Mouse (Mus musculus): ENCODE measurements around the gene Btbd11. TPM values are rescaled to one million over a fixed set of nuclear protein-coding genes. Genes with fewer than 3 reads are reported as not detected.

Gene Btbd11
- polyA plus RNA-seq, 1 experiment from 2014 or later = 28.7 TPM

- peak overlapping the region; percentile 0; the same call in 1 of the 2 replicates for H3K27ac ChIP-seq
- H3K4me1 ChIP-seq (replicated peaks; ENCODE audit: control insufficient read depth, insufficient read depth, low read length) = peaks cover 46% of the 10 kb centered on the region
- H3K27me3 ChIP-seq (ENCODE audit: control insufficient read depth, insufficient read depth, low read length) = no peaks in the 10 kb centered on the region
- no peak overlapping the region for H3K4me3 ChIP-seq (replicated peaks; ENCODE audit: low read length)
- WGBS = 59% methylated on average over 7 of the region's 7 CpGs
- ATAC-seq (ENCODE audit: low FRiP score) = no peak
- H3K36me3 ChIP-seq (replicated peaks; ENCODE audit: control insufficient read depth, insufficient read depth) = no peaks in the 10 kb centered on the region
- no peak overlapping the region for H3K9ac ChIP-seq
- no peak overlapping the region for H3K4me2 ChIP-seq (replicated peaks)
- no peaks in the 10 kb centered on the region for H3K9me3 ChIP-seq (ENCODE audit: control insufficient read depth, low read length)
- DNase-seq (ENCODE audit: low spot score) = no peak
Observed at GRCm38 (mm10) chr10:85467393-85467792, 80.8 kb downstream of the Btbd11 start.

- Histone ChIP-seq H3K27ac (0 out of 2 replicates have a peak overlapping the region, but pooled peaks have one; percentile 0), H3K4me1 (replicated peaks; ENCODE audit: control insufficient read depth, insufficient read depth, low read length) (peaks cover 51% of the 10 kb centered on the region), H3K4me3 (replicated peaks; ENCODE audit: low read length) (no peak overlapping the region), H3K9me3 (ENCODE audit: control insufficient read depth, low read length) (no peaks in the 10 kb centered on the region), H3K36me3 (replicated peaks; ENCODE audit: control insufficient read depth, insufficient read depth) (no peaks in the 10 kb centered on the region), H3K27me3 (ENCODE audit: control insufficient read depth, insufficient read depth, low read length) (no peaks in the 10 kb centered on the region), H3K9ac (no peak overlapping the region), H3K4me2 (replicated peaks) (no peak overlapping the region)
- ATAC-seq (ENCODE audit: low FRiP score) = no peak
- WGBS = 67% methylated on average over 4 of the region's 4 CpGs
- no peak for DNase-seq (ENCODE audit: low spot score)
Observed at GRCm38 (mm10) chr10:85468527-85468926, 81.9 kb downstream of the Btbd11 start.

DNA sequence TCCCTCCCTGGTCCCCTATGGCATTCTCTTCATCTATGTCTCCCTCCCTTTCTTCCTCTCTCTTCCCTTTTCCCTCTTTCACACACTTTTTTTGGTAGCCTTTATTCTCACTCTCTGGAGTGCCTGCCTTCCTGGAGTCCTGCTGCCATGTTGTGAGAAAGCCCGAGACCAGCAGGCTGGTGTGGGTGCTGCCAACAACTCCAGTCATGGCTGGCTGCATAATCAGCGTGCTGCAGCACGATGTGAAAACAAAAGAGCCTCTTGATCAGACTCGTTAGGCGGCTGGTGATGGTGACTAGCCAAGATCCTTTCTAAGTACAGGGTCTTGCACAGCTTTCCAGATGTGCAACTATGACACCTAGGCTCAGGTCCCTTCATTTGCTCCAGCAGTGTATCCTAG, 82.7 kb downstream of the Btbd11 start:
- DNase-seq (ENCODE audit: low spot score) = no peak
- H3K36me3 ChIP-seq (replicated peaks; ENCODE audit: control insufficient read depth, insufficient read depth) = no peaks in the 10 kb centered on the region
- ATAC-seq (ENCODE audit: low FRiP score) = no peak
- no peak overlapping the region for H3K4me2 ChIP-seq (replicated peaks)
- H3K27me3 ChIP-seq (ENCODE audit: control insufficient read depth, insufficient read depth, low read length) = no peaks in the 10 kb centered on the region
- WGBS = 47% methylated on average over 5 of the region's 5 CpGs
- H3K27ac ChIP-seq = no peak overlapping the region
- H3K4me3 ChIP-seq (replicated peaks; ENCODE audit: low read length) = no peak overlapping the region
- H3K9ac ChIP-seq = no peak overlapping the region
- peaks cover 51% of the 10 kb centered on the region for H3K4me1 ChIP-seq (replicated peaks; ENCODE audit: control insufficient read depth, insufficient read depth, low read length)
- H3K9me3 ChIP-seq (ENCODE audit: control insufficient read depth, low read length) = no peaks in the 10 kb centered on the region

DNA sequence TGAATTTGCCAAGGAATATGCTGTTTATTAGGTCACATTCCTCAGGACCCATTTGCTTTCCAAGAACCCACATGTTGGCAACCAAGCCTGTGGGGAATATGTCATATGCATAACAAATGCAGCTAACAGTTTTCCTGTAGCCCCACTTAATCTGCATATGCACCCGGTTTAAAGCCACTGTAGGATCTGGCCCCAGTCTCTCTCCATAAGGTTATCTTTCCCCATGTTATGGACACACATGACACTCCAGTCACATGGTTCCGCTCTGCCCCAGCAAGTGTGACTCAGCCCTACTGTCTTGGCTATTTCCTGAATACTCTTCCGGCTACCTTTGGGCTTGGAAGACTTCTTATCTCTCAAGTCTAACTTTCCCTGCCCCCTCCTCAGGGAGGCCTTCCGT, 86.7 kb downstream of the Btbd11 start:
- Histone ChIP-seq H3K9ac (no peak overlapping the region), H3K4me1 (replicated peaks; ENCODE audit: control insufficient read depth, insufficient read depth, low read length) (peaks cover 22% of the 10 kb centered on the region), H3K27ac (no peak overlapping the region), H3K9me3 (ENCODE audit: control insufficient read depth, low read length) (no peaks in the 10 kb centered on the region), H3K4me3 (replicated peaks; ENCODE audit: low read length) (no peak overlapping the region), H3K4me2 (replicated peaks) (no peak overlapping the region), H3K27me3 (ENCODE audit: control insufficient read depth, insufficient read depth, low read length) (no peaks in the 10 kb centered on the region), H3K36me3 (replicated peaks; ENCODE audit: control insufficient read depth, insufficient read depth) (no peaks in the 10 kb centered on the region)
- WGBS = 77% methylated on average over 4 of the region's 4 CpGs
- DNase-seq (ENCODE audit: low spot score) (no peak), ATAC-seq (ENCODE audit: low FRiP score) (no peak)

GRCm38 (mm10) chr10:85473871-85474270, 87.3 kb downstream of the Btbd11 start:
- WGBS = 76% methylated on average over 3 of the region's 3 CpGs
- DNase-seq (ENCODE audit: low spot score) (no peak), ATAC-seq (ENCODE audit: low FRiP score) (peak; percentile 39; the same call in 1 of the 2 replicates)
- Histone ChIP-seq H3K36me3 (replicated peaks; ENCODE audit: control insufficient read depth, insufficient read depth) (no peaks in the 10 kb centered on the region), H3K4me1 (replicated peaks; ENCODE audit: control insufficient read depth, insufficient read depth, low read length) (peaks cover 16% of the 10 kb centered on the region), H3K9me3 (ENCODE audit: control insufficient read depth, low read length) (no peaks in the 10 kb centered on the region), H3K27ac (no peak overlapping the region), H3K4me3 (replicated peaks; ENCODE audit: low read length) (no peak overlapping the region), H3K4me2 (replicated peaks) (no peak overlapping the region), H3K9ac (no peak overlapping the region), H3K27me3 (ENCODE audit: control insufficient read depth, insufficient read depth, low read length) (no peaks in the 10 kb centered on the region)

DNA sequence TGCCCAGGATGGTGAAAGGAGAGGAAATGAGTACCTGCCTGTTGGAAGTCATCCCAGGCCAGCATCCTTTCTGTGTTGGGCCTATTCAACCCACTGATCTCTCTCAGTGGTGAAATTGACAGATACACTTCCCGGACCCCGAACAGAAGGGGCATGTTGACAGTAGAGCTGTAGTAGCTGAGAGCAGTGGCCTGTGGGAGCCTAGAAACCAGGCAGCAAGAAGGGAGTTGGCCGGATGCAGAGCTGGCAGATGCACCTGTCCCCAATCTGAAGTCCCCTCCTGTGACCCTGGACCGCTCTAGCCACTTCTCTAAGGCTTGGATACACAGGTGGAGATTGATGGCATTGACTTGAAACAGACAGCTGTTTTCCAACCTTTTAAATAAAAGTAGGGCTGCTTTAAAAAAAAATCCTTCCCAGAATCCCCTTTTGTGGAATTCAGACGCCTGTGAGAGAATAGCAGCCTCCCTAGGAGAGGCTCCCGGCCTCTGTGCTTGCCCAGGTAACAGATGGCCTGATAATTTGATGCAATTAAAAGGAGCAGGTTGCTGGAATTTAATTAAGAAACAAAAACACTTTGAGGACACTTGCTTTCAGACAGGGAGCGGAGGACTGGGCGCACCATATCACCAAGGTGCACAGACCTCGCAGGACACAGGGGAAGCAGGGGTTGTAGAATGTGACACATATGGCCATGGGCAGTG, 89.2 kb downstream of the Btbd11 start:
- no peak overlapping the region for H3K4me2 ChIP-seq (replicated peaks)
- H3K36me3 ChIP-seq (replicated peaks; ENCODE audit: control insufficient read depth, insufficient read depth) = no peaks in the 10 kb centered on the region
- ATAC-seq (ENCODE audit: low FRiP score) (no peak), DNase-seq (ENCODE audit: low spot score) (no peak)
- no peak overlapping the region for H3K4me3 ChIP-seq (replicated peaks; ENCODE audit: low read length)
- H3K9ac ChIP-seq = no peak overlapping the region
- no peak overlapping the region for H3K27ac ChIP-seq
- peaks cover 24% of the 10 kb centered on the region for H3K4me1 ChIP-seq (replicated peaks; ENCODE audit: control insufficient read depth, insufficient read depth, low read length)
- no peaks in the 10 kb centered on the region for H3K9me3 ChIP-seq (ENCODE audit: control insufficient read depth, low read length)
- H3K27me3 ChIP-seq (ENCODE audit: control insufficient read depth, insufficient read depth, low read length) = no peaks in the 10 kb centered on the region
- 66% methylated on average over 9 of the region's 9 CpGs for WGBS

DNA sequence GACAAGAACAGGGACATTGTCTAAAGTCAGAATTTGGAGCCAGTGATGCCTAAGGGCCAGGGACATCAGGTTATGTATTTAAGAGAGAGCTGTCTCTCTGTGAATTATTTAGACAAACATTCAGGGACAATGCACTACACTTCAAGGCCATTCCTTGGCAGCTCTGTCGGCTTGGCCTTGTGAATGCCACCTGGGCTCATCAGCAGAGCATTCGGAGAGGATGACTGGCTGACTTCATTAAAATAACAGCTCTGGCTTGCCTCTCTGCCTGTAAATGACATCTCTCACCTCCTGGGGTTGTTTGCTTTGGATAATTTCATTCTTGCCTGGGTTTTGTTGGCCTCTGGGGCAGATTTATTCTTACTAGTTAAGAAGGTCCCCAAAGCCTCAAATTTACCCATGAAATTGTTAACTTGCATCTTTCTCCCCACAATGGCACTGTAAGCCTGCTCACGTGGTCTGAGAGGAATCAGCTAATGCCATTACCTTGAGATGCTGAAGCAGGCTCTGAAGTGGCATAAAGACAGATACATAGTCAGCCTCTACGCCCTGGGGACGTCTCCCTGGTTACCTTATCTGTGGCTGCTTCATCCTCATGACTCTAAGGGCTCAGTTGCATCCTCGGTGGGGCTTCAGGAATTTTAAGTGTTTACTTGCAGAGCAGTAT, 93.5 kb downstream of the Btbd11 start:
- Histone ChIP-seq H3K4me2 (replicated peaks) (no peak overlapping the region), H3K9me3 (ENCODE audit: control insufficient read depth, low read length) (no peaks in the 10 kb centered on the region), H3K27ac (no peak overlapping the region), H3K9ac (no peak overlapping the region), H3K27me3 (ENCODE audit: control insufficient read depth, insufficient read depth, low read length) (no peaks in the 10 kb centered on the region), H3K36me3 (replicated peaks; ENCODE audit: control insufficient read depth, insufficient read depth) (no peaks in the 10 kb centered on the region), H3K4me3 (replicated peaks; ENCODE audit: low read length) (no peak overlapping the region), H3K4me1 (replicated peaks; ENCODE audit: control insufficient read depth, insufficient read depth, low read length) (peaks cover 31% of the 10 kb centered on the region)
- no peak for DNase-seq (ENCODE audit: low spot score)
- 35% methylated on average over 6 of the region's 6 CpGs for WGBS
- no peak for ATAC-seq (ENCODE audit: low FRiP score)

GRCm38 (mm10) chr10:85481106-85481505, 94.5 kb downstream of the Btbd11 start:
- DNase-seq (ENCODE audit: low spot score) (no peak), ATAC-seq (ENCODE audit: low FRiP score) (no peak)
- WGBS = 58% methylated on average over 3 of the region's 3 CpGs
- no peaks in the 10 kb centered on the region for H3K36me3 ChIP-seq (replicated peaks; ENCODE audit: control insufficient read depth, insufficient read depth)
- no peaks in the 10 kb centered on the region for H3K27me3 ChIP-seq (ENCODE audit: control insufficient read depth, insufficient read depth, low read length)
- H3K9me3 ChIP-seq (ENCODE audit: control insufficient read depth, low read length) = no peaks in the 10 kb centered on the region
- H3K4me3 ChIP-seq (replicated peaks; ENCODE audit: low read length) = no peak overlapping the region
- no peak overlapping the region for H3K27ac ChIP-seq
- H3K9ac ChIP-seq = no peak overlapping the region
- H3K4me2 ChIP-seq (replicated peaks) = no peak overlapping the region
- peaks cover 31% of the 10 kb centered on the region for H3K4me1 ChIP-seq (replicated peaks; ENCODE audit: control insufficient read depth, insufficient read depth, low read length)

DNA sequence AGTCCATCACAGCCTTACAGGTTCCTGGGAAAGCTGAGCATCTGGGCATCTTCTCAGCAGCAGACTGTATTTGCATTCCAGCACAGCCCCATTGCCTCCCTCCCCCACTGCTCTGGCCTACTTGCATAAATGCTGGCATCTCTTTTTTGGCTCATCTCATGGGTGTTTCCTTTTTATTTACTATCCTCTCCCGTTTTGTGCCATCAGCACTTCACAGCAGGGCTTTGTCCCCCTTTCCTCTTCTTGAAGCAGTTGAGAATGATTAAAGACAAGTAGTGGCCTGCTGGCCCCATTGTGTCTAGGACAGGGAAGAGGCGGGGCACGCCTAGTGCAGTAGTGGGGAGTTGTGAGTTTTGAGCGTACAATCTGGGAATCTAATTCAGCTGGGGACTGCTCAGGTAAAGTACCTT, 95.5 kb downstream of the Btbd11 start:
- Histone ChIP-seq H3K9ac (no peak overlapping the region), H3K9me3 (ENCODE audit: control insufficient read depth, low read length) (no peaks in the 10 kb centered on the region), H3K27ac (peak overlapping the region; percentile 49), H3K36me3 (replicated peaks; ENCODE audit: control insufficient read depth, insufficient read depth) (no peaks in the 10 kb centered on the region), H3K4me1 (replicated peaks; ENCODE audit: control insufficient read depth, insufficient read depth, low read length) (peaks cover 31% of the 10 kb centered on the region), H3K4me2 (replicated peaks) (no peak overlapping the region), H3K4me3 (replicated peaks; ENCODE audit: low read length) (no peak overlapping the region), H3K27me3 (ENCODE audit: control insufficient read depth, insufficient read depth, low read length) (no peaks in the 10 kb centered on the region)
- ATAC-seq (ENCODE audit: low FRiP score) (peak; percentile 41), DNase-seq (ENCODE audit: low spot score) (no peak)
- WGBS = 15% methylated on average over 4 of the region's 4 CpGs
